Mouse (Mus musculus): ENCODE data around the gene Sowaha. TPM values are rescaled to one million over a fixed set of nuclear protein-coding genes. Genes with fewer than 3 reads are reported as not detected.

Gene Sowaha
- polyA plus RNA-seq (2012; ENCODE audit: insufficient read depth, insufficient read length, low replicate concordance, missing spikeins) = not detected in 2 replicates

DNA sequence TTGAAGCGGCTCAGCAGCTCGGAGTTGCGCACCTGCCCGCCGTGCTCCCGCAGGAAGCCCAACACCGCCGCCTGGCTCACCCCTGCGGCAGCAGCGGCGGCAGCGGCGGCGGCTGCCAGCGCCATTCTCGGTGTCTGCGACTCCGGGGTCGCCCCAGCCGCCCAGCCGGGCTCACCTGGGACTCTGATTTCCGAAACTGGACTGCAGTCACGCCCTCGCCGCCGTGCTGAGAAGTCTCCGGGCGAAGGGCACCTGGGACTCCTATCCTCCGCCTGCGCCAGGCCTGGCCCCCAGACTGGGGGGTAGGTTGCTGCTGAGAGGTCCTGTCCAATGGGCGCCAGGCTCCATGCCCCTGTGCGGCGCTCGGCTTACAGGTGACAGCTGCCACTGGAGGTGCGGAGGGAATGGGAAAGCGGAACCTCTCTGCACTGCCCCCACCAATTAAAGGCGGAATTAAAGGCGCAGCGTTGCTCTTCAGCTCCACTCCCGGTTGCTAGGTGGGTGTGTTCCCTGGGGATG, at the start of gene Sowaha, which contains the start of gene Gm9945:
Gene Sowaha (minus strand): TSS at position 492 of the 519 bp plus-strand sequence.
Gene Gm9945 (plus strand): TSS at position 384 of the 519 bp plus-strand sequence.
- peak within 1 kb of the TSS; percentile 57 for H3K4me3 ChIP-seq (ENCODE audit: insufficient read depth, low read depth, low read length)
- no peak for TF ChIP-seq CTCF (IDR thresholded peaks at IDR 0.05; ENCODE audit: insufficient read depth, low read depth, low read length)
- no peak; the same call in 1 of the 2 replicates for TF ChIP-seq POLR2A (IDR thresholded peaks at IDR 0.05; ENCODE audit: insufficient read depth, low read depth, low read length)
- peaks cover 17% of the 10 kb centered on the region for H3K4me1 ChIP-seq (ENCODE audit: control insufficient read depth, insufficient read depth, low read length)
- H3K27ac ChIP-seq (ENCODE audit: insufficient read depth, low read depth, low read length) = peak within 1 kb of the TSS; percentile 7; the same call in 1 of the 2 replicates
- 1% methylated on average over 40 of the region's 40 CpGs for WGBS

DNA sequence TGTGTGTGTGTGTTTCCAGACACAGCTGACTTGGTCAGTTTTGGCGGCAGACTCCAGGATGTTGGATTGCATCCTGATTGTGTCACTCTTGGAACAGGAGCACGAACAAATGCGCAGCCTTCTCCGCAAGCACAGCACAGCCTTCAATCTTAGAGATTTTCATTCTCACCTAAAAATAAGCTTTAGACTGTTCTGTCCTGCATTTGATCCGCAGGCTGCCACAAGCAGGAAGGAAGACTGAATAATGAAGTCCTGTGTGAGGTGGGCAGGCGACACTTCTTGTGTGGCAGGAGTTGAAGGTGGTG, 49.1 kb upstream of the Sowaha start:
- Histone ChIP-seq H3K4me1 (ENCODE audit: control insufficient read depth, insufficient read depth, low read length) (peaks cover 45% of the 10 kb centered on the region), H3K27ac (ENCODE audit: insufficient read depth, low read depth, low read length) (peak overlapping the region; percentile 33; the same call in 1 of the 2 replicates)
- 28% methylated on average over 6 of the region's 6 CpGs for WGBS

DNA sequence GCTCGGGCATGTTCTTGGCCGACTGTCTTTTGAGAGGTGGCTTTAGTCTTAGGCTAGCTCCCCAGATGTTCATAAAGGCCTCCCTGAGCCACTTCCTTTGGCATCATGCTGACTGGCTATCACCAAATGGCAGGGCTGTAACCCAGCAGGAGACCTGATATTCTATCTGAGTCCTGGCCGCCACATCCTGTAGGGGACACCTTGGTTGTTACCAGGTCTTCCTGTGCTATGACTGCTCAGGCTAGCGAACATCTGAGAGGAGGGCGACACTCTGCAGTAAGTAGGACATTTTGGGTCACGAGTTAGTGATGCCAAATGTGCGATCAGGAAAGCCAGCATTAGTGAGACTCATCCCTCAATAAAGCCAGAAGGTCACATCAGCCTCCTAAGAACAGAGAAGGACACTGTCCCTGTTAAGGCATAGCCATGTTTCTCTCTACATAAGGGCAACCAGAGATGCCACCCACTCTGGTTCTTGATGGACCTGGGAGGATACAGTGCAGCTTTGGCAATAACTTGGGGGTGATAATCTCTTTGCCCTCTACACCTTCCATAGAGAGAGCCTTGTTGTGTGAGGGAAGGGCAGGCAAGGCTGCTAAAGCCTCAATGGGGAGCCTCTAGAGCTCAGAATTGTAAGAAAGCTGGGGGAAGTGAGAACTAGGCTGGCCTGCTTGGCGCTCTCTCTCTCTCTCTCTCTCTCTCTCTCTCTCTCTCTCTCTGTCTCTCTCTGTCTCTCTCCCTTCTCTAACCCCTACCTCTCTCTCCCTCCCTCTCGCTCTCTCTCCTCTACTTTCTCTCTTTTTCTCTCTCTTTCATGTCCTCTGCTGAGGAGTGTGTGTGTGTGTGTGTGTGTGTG, 48.6 kb upstream of the Sowaha start:
- 62% methylated on average over 9 of the region's 9 CpGs for WGBS
- H3K4me1 ChIP-seq (ENCODE audit: control insufficient read depth, insufficient read depth, low read length) = peaks cover 50% of the 10 kb centered on the region
- H3K27ac ChIP-seq (ENCODE audit: insufficient read depth, low read depth, low read length) = peak overlapping the region; percentile 33; the same call in 1 of the 2 replicates

More for the DNA sequence above, 49.1 kb upstream of the Sowaha start:
- H3K4me3 ChIP-seq (ENCODE audit: insufficient read depth, low read depth, low read length) = no peak overlapping the region
- TF ChIP-seq POLR2A (IDR thresholded peaks at IDR 0.05; ENCODE audit: insufficient read depth, low read depth, low read length) = no peak
- no peak for TF ChIP-seq CTCF (IDR thresholded peaks at IDR 0.05; ENCODE audit: insufficient read depth, low read depth, low read length)

DNA sequence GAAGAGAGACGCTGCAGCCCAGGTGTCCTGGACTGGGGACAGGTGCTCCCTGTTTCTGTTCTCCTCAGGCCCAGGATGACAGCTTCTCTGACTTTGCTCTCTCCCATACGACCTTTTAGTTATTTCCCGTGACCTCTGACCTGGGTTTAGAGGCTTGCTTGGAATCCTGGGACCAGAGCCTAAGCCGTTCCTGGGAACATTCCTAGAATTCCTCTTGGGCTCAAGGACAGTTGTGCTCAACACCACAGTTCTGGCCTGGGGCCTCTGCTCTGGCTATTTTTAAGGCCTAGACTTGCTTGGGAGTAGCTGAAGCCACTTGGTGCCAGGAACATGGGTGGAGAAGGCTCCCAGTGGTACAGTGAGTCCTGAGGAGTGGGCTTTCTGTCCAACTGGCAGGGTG, 45.4 kb upstream of the Sowaha start:
- TF ChIP-seq CTCF (IDR thresholded peaks at IDR 0.05; ENCODE audit: insufficient read depth, low read depth, low read length) (no peak), POLR2A (IDR thresholded peaks at IDR 0.05; ENCODE audit: insufficient read depth, low read depth, low read length) (no peak)
- Histone ChIP-seq H3K27ac (ENCODE audit: insufficient read depth, low read depth, low read length) (no peak overlapping the region), H3K4me3 (ENCODE audit: insufficient read depth, low read depth, low read length) (no peak overlapping the region), H3K4me1 (ENCODE audit: control insufficient read depth, insufficient read depth, low read length) (peaks cover 68% of the 10 kb centered on the region)
- WGBS = 79% methylated on average over 4 of the region's 4 CpGs

More for the DNA sequence above, 48.6 kb upstream of the Sowaha start:
- H3K4me3 ChIP-seq (ENCODE audit: insufficient read depth, low read depth, low read length) = no peak overlapping the region
- TF ChIP-seq CTCF (IDR thresholded peaks at IDR 0.05; ENCODE audit: insufficient read depth, low read depth, low read length) (no peak), POLR2A (IDR thresholded peaks at IDR 0.05; ENCODE audit: insufficient read depth, low read depth, low read length) (no peak)

DNA sequence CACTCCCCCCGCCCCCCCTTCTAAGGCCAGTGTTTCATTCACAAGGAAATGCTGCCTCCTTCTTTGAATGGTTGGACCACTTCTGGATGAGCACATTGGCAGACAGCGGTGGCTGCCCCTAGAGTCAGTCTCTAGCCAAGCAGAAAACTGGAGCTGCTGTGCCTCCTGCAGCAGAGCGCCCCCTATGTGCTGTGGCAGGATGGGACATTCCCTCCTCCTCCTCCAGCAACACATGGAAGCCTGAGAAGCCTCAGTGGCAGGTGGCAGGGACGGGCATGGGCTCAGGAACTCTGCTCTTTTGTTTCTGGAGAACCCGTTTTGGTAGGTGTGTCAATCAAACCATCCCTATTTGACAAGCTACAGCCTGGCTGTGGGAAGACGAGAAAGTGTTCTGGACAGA, 44.8 kb upstream of the Sowaha start:
- TF ChIP-seq POLR2A (IDR thresholded peaks at IDR 0.05; ENCODE audit: insufficient read depth, low read depth, low read length) = no peak
- 0 out of 2 replicates have a peak, but pooled peaks have one; percentile 19 for TF ChIP-seq CTCF (IDR thresholded peaks at IDR 0.05; ENCODE audit: insufficient read depth, low read depth, low read length)
- Histone ChIP-seq H3K27ac (ENCODE audit: insufficient read depth, low read depth, low read length) (no peak overlapping the region), H3K4me1 (ENCODE audit: control insufficient read depth, insufficient read depth, low read length) (peaks cover 64% of the 10 kb centered on the region), H3K4me3 (ENCODE audit: insufficient read depth, low read depth, low read length) (no peak overlapping the region)
- 54% methylated on average over 6 of the region's 6 CpGs for WGBS

DNA sequence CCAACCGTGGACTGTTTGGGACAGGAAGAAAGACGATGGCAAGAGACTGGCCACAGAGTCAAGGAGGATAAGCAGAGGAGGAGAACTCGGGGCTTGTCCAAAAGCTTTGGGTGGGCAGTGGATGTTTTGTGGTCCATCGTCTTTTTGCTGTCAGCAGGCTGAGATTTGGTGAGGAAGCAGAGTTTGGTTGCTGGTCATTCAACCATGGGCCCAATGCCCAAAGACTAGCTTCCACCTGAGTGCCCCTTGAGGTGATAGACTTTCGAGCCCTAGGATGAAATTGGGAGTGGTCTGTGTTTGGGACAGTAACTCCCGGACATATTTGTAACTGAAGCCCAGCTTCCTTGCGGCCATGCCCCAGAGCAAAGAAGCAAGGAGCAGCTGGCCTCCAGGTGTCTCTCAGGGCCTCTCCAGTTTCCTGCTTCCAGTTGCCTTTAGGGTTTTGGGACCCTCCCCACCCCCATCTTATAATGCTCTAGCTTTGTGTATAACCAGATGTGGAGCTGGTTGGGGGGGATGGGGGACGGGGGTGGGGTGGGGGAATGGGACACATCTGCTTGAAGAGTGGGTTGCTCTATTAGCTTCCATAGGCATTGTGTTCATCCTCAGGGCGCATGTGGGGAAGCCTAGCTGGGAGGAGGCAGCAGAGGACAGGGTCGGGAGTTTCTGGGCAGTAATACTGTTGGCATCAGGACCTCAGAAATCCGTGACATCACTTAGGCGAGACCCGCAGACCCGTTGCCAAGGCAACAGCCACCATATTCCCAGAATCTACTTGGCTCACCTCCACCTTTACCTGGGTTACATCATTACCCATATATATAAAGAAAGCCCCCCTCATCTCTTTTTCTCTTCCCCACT, 43.7 kb upstream of the Sowaha start:
- H3K27ac ChIP-seq (ENCODE audit: insufficient read depth, low read depth, low read length) = peak overlapping the region; percentile 94
- peaks cover 56% of the 10 kb centered on the region for H3K4me1 ChIP-seq (ENCODE audit: control insufficient read depth, insufficient read depth, low read length)
- H3K4me3 ChIP-seq (ENCODE audit: insufficient read depth, low read depth, low read length) = no peak overlapping the region
- TF ChIP-seq POLR2A (IDR thresholded peaks at IDR 0.05; ENCODE audit: insufficient read depth, low read depth, low read length) = no peak
- TF ChIP-seq CTCF (IDR thresholded peaks at IDR 0.05; ENCODE audit: insufficient read depth, low read depth, low read length) = no peak
- WGBS = 68% methylated on average over 14 of the region's 14 CpGs

DNA sequence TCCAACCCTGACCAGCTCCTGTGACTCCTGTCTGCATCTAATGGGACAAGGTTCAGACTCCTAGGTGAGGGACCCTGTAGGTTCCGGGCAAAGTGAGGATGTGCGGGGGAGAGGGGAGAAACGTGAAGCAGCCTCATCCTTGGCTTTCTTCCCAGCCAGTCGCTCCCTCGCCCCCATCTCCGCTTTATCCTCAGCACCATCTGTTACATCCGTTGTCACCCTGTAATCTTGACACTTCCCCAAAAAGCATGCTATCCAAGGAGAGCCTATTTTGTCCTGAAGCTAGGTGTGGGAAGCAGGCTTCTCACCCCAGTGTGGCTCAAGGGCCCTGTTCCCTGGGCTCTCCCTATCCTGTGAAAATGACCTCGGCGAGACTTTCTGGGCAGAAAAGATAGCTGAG, 42.9 kb upstream of the Sowaha start:
- WGBS = 19% methylated on average over 9 of the region's 9 CpGs
- Histone ChIP-seq H3K27ac (ENCODE audit: insufficient read depth, low read depth, low read length) (peak overlapping the region; percentile 94), H3K4me3 (ENCODE audit: insufficient read depth, low read depth, low read length) (no peak overlapping the region), H3K4me1 (ENCODE audit: control insufficient read depth, insufficient read depth, low read length) (peaks cover 49% of the 10 kb centered on the region)
- TF ChIP-seq POLR2A (IDR thresholded peaks at IDR 0.05; ENCODE audit: insufficient read depth, low read depth, low read length) = no peak
- no peak for TF ChIP-seq CTCF (IDR thresholded peaks at IDR 0.05; ENCODE audit: insufficient read depth, low read depth, low read length)

DNA sequence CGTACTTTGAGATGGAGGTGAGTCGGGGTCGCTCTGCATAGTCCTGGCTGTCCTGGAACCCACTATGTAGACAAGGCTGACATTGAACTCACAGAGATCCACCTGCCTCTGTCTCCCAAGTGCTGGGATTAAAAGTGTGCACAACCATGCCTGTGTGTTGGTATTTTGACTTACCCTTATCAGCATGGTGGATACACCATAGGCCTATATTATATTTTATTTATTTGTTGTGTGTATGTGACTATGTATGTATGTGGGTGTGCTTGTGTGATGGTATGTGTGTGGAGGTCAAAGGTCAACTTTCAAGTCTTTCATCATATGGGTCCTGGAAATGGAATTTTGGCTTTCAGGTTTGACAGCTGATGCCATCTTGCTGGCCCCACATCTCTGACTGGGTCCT, 42.3 kb upstream of the Sowaha start:
- Histone ChIP-seq H3K4me1 (ENCODE audit: control insufficient read depth, insufficient read depth, low read length) (peaks cover 46% of the 10 kb centered on the region), H3K4me3 (ENCODE audit: insufficient read depth, low read depth, low read length) (no peak overlapping the region), H3K27ac (ENCODE audit: insufficient read depth, low read depth, low read length) (peak overlapping the region; percentile 94)
- no peak for TF ChIP-seq CTCF (IDR thresholded peaks at IDR 0.05; ENCODE audit: insufficient read depth, low read depth, low read length)
- no peak for TF ChIP-seq POLR2A (IDR thresholded peaks at IDR 0.05; ENCODE audit: insufficient read depth, low read depth, low read length)
- WGBS = 87% methylated on average over 3 of the region's 3 CpGs
